Mouse (Mus musculus): ENCODE measurements around the gene Slc9a9. TPM values are rescaled to one million over a fixed set of nuclear protein-coding genes. Genes with fewer than 3 reads are reported as not detected.

The Slc9a9 gene
- polyA plus RNA-seq, 1 experiment from 2014 or later: 6.7 TPM

- DNase-seq (no peak), ATAC-seq (ENCODE audit: low FRiP score, low TSS enrichment) (no peak)
- H3K27me3 ChIP-seq (ENCODE audit: control insufficient read depth, insufficient read depth, low read length): no peaks in the 10 kb centered on the region
- H3K36me3 ChIP-seq (ENCODE audit: control insufficient read depth, insufficient read depth, low read length): no peaks in the 10 kb centered on the region
- H3K9me3 ChIP-seq (ENCODE audit: control insufficient read depth, low read length): no peaks in the 10 kb centered on the region
- 76% methylated on average over 10 of the region's 10 CpGs for WGBS
- no peak overlapping the region for H3K9ac ChIP-seq (replicated peaks; ENCODE audit: low read length)
- no peak overlapping the region for H3K4me2 ChIP-seq (ENCODE audit: low read length)
- no peak overlapping the region for H3K27ac ChIP-seq (replicated peaks; ENCODE audit: low read depth, low read length)
- no peak overlapping the region for H3K4me3 ChIP-seq (replicated peaks; ENCODE audit: low read depth, low read length)
- no peaks in the 10 kb centered on the region; the same call in 1 of the 2 replicates for H3K4me1 ChIP-seq (ENCODE audit: control insufficient read depth, insufficient read depth, low read length)
These were observed 21.8 kb downstream of the Slc9a9 start for GRCm38 (mm10) chr9:94691311-94692087.

GRCm38 (mm10) chr9:94692122-94692521, 22.4 kb downstream of the Slc9a9 start:
- Histone ChIP-seq H3K36me3 (ENCODE audit: control insufficient read depth, insufficient read depth, low read length) (no peaks in the 10 kb centered on the region), H3K4me3 (replicated peaks; ENCODE audit: low read depth, low read length) (no peak overlapping the region), H3K9ac (replicated peaks; ENCODE audit: low read length) (no peak overlapping the region), H3K27me3 (ENCODE audit: control insufficient read depth, insufficient read depth, low read length) (no peaks in the 10 kb centered on the region), H3K27ac (replicated peaks; ENCODE audit: low read depth, low read length) (no peak overlapping the region), H3K4me2 (ENCODE audit: low read length) (no peak overlapping the region), H3K9me3 (ENCODE audit: control insufficient read depth, low read length) (no peaks in the 10 kb centered on the region), H3K4me1 (ENCODE audit: control insufficient read depth, insufficient read depth, low read length) (no peaks in the 10 kb centered on the region)
- ATAC-seq (ENCODE audit: low FRiP score, low TSS enrichment) (no peak), DNase-seq (no peak)
- WGBS: 58% methylated on average over 7 of the region's 7 CpGs

DNA sequence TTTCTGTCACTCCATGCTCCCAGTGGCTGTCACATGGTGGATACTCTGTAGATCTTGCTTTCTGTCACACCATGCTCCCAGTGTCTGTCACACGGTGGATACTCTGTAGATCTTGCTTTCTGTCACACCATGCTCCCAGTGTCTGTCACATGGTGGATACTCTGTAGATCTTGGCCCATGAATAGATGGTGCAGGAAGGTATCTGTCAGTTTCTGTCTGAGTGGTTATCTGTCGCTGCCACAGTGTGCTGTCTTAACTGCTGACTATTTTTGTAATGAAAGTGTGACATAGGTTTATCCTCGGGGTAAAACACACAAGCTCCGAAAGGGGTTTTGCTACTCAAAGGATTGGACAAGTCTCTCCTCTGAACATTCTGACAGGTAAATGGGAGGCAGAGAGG, 24.5 kb downstream of the Slc9a9 start:
- DNase-seq: no peak
- Histone ChIP-seq H3K4me2 (ENCODE audit: low read length) (no peak overlapping the region), H3K36me3 (ENCODE audit: control insufficient read depth, insufficient read depth, low read length) (no peaks in the 10 kb centered on the region), H3K4me1 (ENCODE audit: control insufficient read depth, insufficient read depth, low read length) (no peaks in the 10 kb centered on the region), H3K9ac (replicated peaks; ENCODE audit: low read length) (no peak overlapping the region), H3K9me3 (ENCODE audit: control insufficient read depth, low read length) (no peaks in the 10 kb centered on the region), H3K4me3 (replicated peaks; ENCODE audit: low read depth, low read length) (no peak overlapping the region), H3K27ac (replicated peaks; ENCODE audit: low read depth, low read length) (no peak overlapping the region), H3K27me3 (ENCODE audit: control insufficient read depth, insufficient read depth, low read length) (no peaks in the 10 kb centered on the region)
- 85% methylated on average over 4 of the region's 4 CpGs for WGBS
- no peak for ATAC-seq (ENCODE audit: low FRiP score, low TSS enrichment)

DNA sequence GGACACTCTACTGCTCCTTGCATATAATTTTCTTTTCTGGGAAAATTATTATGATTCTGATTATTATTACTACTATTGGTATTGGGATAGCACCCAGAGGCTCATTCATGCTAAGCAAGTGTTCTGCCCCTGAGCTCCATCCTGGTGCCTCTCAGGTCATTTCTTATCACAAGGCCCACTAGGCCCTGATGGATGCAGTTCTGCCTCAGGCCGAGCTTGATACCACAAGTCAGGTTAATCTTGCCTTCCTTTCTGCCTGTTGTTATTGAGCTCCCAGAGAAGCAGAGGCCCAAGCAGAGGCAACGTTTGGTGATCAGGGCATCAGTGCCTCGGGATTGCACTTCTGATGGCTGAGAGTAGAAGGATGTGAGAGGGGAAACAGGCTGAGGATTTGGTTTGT, 25.3 kb downstream of the Slc9a9 start:
- Histone ChIP-seq H3K36me3 (ENCODE audit: control insufficient read depth, insufficient read depth, low read length) (no peaks in the 10 kb centered on the region), H3K4me3 (replicated peaks; ENCODE audit: low read depth, low read length) (no peak overlapping the region), H3K9ac (replicated peaks; ENCODE audit: low read length) (no peak overlapping the region), H3K4me2 (ENCODE audit: low read length) (no peak overlapping the region), H3K9me3 (ENCODE audit: control insufficient read depth, low read length) (no peaks in the 10 kb centered on the region), H3K4me1 (ENCODE audit: control insufficient read depth, insufficient read depth, low read length) (no peaks in the 10 kb centered on the region), H3K27ac (replicated peaks; ENCODE audit: low read depth, low read length) (no peak overlapping the region), H3K27me3 (ENCODE audit: control insufficient read depth, insufficient read depth, low read length) (no peaks in the 10 kb centered on the region)
- ATAC-seq (ENCODE audit: low FRiP score, low TSS enrichment) (no peak), DNase-seq (no peak)
- 67% methylated on average over 3 of the region's 3 CpGs for WGBS

DNA sequence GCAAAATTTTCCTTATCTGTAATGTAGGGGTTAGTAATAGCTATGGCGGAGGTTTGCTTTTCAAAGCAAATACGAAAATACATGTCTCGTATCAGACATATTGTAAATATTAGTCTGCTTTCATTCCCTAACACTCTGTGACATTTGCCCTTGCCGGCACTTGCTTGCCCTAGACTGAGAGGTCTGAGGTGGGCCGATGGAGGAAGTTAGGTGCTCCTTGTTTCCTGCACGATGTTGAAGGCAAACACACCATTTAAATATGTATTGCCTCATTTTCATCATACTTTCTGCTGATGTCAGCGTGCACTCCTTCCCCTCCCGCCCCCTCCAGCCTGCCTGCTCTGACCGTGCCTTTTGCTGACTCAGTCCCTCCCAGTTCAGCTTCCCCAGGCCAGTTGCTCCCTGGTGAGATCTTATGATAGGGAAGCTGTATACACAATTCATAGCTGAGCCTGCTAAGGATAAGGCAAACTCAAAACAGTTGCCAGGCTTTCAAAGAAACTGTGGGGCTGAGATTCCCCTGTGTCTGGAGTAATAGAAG, 26.9 kb downstream of the Slc9a9 start:
- H3K4me3 ChIP-seq (replicated peaks; ENCODE audit: low read depth, low read length): no peak overlapping the region
- 75% methylated on average over 9 of the region's 9 CpGs for WGBS
- H3K4me2 ChIP-seq (ENCODE audit: low read length): no peak overlapping the region
- no peak overlapping the region for H3K27ac ChIP-seq (replicated peaks; ENCODE audit: low read depth, low read length)
- H3K4me1 ChIP-seq (ENCODE audit: control insufficient read depth, insufficient read depth, low read length): no peaks in the 10 kb centered on the region
- no peaks in the 10 kb centered on the region for H3K27me3 ChIP-seq (ENCODE audit: control insufficient read depth, insufficient read depth, low read length)
- H3K9me3 ChIP-seq (ENCODE audit: control insufficient read depth, low read length): no peaks in the 10 kb centered on the region
- H3K36me3 ChIP-seq (ENCODE audit: control insufficient read depth, insufficient read depth, low read length): no peaks in the 10 kb centered on the region
- DNase-seq (no peak), ATAC-seq (ENCODE audit: low FRiP score, low TSS enrichment) (no peak)
- H3K9ac ChIP-seq (replicated peaks; ENCODE audit: low read length): no peak overlapping the region

- ATAC-seq (ENCODE audit: low FRiP score, low TSS enrichment): no peak
- H3K9ac ChIP-seq (replicated peaks; ENCODE audit: low read length): no peak overlapping the region
- no peak for DNase-seq
- 0 out of 2 replicates have a peak, but pooled peaks cover 6% of the 10 kb centered on the region for H3K4me1 ChIP-seq (ENCODE audit: control insufficient read depth, insufficient read depth, low read length)
- H3K4me2 ChIP-seq (ENCODE audit: low read length): no peak overlapping the region
- no peaks in the 10 kb centered on the region for H3K36me3 ChIP-seq (ENCODE audit: control insufficient read depth, insufficient read depth, low read length)
- H3K27ac ChIP-seq (replicated peaks; ENCODE audit: low read depth, low read length): no peak overlapping the region
- H3K27me3 ChIP-seq (ENCODE audit: control insufficient read depth, insufficient read depth, low read length): no peaks in the 10 kb centered on the region
- no peaks in the 10 kb centered on the region for H3K9me3 ChIP-seq (ENCODE audit: control insufficient read depth, low read length)
- no peak overlapping the region for H3K4me3 ChIP-seq (replicated peaks; ENCODE audit: low read depth, low read length)
- 91% methylated on average over 2 of the region's 2 CpGs for WGBS
These were observed 28.5 kb downstream of the Slc9a9 start for GRCm38 (mm10) chr9:94698175-94698574.

DNA sequence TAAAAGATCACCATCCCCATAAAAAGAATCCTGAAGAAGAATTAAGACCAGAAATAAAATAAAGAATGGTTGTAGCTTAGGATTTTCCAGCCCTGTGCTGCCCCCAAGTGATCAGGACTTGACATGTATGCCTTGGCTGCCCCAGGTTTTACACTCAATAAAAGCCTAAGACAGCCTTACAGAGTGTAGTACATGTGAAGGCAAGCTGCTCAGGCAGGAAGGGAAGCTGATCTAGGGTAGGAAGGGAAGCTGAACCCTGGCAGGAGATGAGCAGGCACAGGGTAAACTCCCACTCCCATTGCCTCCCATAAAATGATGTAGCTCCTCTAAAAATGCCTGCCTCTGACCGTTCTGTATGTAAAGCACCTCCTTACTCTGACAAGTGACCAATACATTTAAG, 30.8 kb downstream of the Slc9a9 start:
- H3K9ac ChIP-seq (replicated peaks; ENCODE audit: low read length): no peak overlapping the region
- H3K4me2 ChIP-seq (ENCODE audit: low read length): no peak overlapping the region
- WGBS: 68% methylated on average over 1 of the region's 1 CpGs
- peak; percentile 76 for DNase-seq
- H3K36me3 ChIP-seq (ENCODE audit: control insufficient read depth, insufficient read depth, low read length): no peaks in the 10 kb centered on the region
- H3K9me3 ChIP-seq (ENCODE audit: control insufficient read depth, low read length): no peaks in the 10 kb centered on the region
- 0 out of 2 replicates have a peak, but pooled peaks cover 6% of the 10 kb centered on the region for H3K4me1 ChIP-seq (ENCODE audit: control insufficient read depth, insufficient read depth, low read length)
- H3K4me3 ChIP-seq (replicated peaks; ENCODE audit: low read depth, low read length): no peak overlapping the region
- 0 out of 2 replicates have a peak, but pooled peaks have one; percentile 41 for ATAC-seq (ENCODE audit: low FRiP score, low TSS enrichment)
- H3K27me3 ChIP-seq (ENCODE audit: control insufficient read depth, insufficient read depth, low read length): no peaks in the 10 kb centered on the region
- H3K27ac ChIP-seq (replicated peaks; ENCODE audit: low read depth, low read length): no peak overlapping the region

GRCm38 (mm10) chr9:94701193-94701869, 31.6 kb downstream of the Slc9a9 start:
- ATAC-seq (ENCODE audit: low FRiP score, low TSS enrichment): 0 out of 2 replicates have a peak, but pooled peaks have one; percentile 15
- WGBS: 66% methylated on average over 6 of the region's 6 CpGs
- no peak overlapping the region for H3K4me2 ChIP-seq (ENCODE audit: low read length)
- H3K4me3 ChIP-seq (replicated peaks; ENCODE audit: low read depth, low read length): no peak overlapping the region
- no peak overlapping the region for H3K9ac ChIP-seq (replicated peaks; ENCODE audit: low read length)
- no peaks in the 10 kb centered on the region for H3K36me3 ChIP-seq (ENCODE audit: control insufficient read depth, insufficient read depth, low read length)
- DNase-seq: peak; percentile 37
- 0 out of 2 replicates have a peak, but pooled peaks cover 6% of the 10 kb centered on the region for H3K4me1 ChIP-seq (ENCODE audit: control insufficient read depth, insufficient read depth, low read length)
- no peaks in the 10 kb centered on the region for H3K27me3 ChIP-seq (ENCODE audit: control insufficient read depth, insufficient read depth, low read length)
- no peaks in the 10 kb centered on the region for H3K9me3 ChIP-seq (ENCODE audit: control insufficient read depth, low read length)
- H3K27ac ChIP-seq (replicated peaks; ENCODE audit: low read depth, low read length): 0 out of 2 replicates have a peak overlapping the region, but pooled peaks have one; percentile 45

Data from midbrain, embryonic 14.5 days (tissue).